Mouse (Mus musculus) right cerebral cortex, postnatal 4 days (tissue): ENCODE data around the gene Scin.

Experiments used
- DNase-seq: peaks from one replicate; pipeline ENCODE4 v3.0.0-alpha.2; 2022

Gene Scin

DNA sequence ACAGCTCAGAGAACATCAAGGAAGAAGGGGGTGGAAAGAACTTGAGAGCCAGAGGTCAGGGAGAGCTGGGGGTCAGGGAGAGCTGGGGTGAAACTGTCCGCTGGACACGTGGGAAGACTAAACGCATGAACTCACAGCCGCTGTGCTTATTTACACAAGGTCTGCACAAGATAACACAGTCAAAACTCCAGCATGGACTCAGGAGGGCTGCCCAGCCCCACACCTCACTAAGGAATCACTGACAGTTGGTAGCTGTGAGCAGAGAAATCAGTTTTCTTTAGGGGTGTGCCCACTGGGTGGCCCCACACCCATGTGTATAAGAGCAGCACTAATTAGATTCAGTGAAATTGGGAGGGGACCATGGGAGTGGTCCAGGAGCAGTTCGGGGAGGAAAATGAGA, 27.2 kb downstream of the Scin start:
- DNase-seq = no peak

DNA sequence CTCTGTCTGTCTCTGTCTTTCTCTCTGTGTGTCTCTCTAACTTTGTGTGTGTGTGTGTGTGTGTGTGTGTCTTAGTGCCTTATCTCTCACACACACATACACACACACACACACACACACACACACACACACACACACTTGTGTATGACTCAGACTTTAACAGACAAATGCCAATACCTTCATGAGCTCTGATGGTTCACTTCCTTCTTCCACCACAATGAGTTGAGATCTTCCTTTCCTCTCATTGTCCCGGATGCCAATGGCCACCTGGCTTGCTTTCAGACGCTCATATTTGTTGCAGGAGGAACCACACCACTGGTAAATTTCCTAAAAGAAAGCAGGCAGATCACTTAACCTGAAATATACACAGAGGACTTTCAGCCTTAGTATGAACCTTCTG, 29.3 kb downstream of the Scin start:
- DNase-seq = no peak

DNA sequence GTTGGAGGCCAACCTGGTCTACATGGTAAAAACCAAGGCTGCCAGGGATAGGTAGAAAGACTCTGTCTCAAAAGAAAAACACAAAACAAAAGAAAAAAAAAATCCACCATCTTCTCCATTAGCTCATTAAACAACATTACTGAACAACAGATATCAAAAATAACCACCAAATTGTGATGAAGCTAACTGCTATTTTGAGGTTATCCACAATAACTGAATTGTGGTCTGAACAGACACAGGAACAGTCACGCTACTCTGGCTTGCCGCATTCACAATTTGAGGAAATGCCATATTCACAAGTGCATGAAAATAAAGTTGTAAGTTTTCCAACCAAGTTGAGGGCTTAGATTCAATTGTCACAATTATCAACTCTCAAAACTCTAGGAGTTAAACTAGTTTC, 31.7 kb downstream of the Scin start:
- DNase-seq = no peak

DNA sequence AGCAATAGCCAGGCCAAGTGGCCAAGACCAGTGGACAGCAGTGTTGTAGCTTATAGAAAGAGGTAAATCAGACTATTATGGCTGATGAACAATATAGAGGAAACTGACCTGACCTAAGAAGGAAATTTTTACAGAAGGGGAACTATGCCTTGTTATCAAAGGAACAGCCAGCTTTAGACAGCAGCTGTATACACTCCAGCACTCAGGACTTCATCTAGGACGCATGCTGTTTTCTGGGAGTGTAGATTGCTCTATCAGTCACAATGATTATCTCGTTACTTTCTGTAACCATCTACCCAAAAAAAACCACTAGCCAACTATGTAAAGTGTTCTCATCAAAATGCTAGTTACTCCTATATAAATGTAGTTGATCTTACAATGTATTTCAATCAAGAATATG, 34.6 kb downstream of the Scin start:
- no peak for DNase-seq

DNA sequence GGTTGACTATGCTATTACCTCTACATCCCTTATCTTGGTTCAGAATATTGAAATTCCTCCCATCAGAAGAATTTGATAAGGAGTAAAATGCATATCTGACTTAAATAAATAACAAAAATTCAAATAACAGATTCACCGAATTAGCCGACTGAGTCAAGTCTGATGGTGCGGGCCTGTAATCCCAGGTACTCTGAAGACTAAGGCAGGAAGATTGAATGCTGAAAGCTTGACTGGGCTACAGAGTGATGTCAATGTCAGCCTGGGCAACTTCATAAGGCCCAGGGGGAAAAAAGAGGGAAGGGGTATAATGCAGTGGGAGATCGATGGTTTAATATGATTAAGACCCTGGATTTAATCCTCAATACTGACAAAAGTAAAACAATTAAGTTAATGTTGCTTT, 36.6 kb downstream of the Scin start:
- no peak for DNase-seq

DNA sequence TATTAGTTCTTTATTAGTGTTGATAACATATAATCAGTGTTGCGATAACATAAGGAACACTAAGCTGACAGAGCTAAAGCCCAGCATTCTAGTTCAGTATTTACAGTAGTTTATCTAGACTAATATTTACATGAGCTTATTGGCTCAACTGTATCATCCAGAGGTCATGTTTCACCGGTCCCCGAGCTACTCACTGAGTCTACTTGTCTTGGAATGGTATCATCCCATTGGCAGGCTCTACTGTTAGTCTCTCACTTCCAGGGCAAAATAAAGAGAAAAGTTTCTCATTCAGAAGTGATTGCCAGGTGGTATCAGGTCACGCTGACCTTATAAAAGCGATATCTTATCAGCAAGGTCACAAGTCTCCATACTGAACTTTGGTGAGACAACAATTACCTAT, 37.0 kb downstream of the Scin start:
- DNase-seq = no peak

DNA sequence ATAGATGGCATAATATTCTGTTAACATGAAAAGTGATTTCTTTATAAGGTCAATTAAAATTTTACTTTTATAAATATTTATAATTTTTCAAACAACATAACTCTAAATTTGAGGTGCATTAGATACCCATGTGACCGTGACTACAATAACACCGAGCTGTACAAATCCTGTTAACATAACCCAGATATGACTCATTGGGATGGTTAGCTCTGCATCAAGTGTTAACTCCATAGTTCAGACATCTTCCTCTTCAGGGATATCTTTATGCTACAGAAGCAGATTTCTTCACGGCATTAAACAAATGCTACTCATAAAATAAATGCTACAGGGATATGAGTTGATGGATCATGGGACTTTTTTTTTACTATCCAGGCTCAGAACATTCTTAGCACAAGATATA, 37.6 kb downstream of the Scin start:
- DNase-seq = no peak

DNA sequence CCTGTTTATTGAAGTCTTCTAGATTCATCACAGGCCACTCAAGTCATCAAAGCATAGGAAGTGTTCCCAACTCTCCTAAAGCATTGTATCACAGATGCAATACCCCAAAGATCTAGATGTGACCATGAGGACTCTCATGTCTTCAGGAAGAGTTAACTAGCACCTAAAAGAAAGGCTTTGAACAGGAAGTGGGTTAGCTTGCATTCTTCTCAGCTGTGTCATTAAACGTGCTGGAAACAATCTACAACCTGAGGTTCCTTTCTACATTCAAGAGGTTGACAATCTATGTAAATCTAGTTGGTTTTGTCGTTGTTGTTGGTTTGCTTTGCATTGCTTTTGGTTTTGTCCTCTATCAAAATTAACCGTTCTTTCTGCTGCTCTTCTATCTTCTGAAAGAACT, 44.0 kb downstream of the Scin start:
- DNase-seq = no peak

DNA sequence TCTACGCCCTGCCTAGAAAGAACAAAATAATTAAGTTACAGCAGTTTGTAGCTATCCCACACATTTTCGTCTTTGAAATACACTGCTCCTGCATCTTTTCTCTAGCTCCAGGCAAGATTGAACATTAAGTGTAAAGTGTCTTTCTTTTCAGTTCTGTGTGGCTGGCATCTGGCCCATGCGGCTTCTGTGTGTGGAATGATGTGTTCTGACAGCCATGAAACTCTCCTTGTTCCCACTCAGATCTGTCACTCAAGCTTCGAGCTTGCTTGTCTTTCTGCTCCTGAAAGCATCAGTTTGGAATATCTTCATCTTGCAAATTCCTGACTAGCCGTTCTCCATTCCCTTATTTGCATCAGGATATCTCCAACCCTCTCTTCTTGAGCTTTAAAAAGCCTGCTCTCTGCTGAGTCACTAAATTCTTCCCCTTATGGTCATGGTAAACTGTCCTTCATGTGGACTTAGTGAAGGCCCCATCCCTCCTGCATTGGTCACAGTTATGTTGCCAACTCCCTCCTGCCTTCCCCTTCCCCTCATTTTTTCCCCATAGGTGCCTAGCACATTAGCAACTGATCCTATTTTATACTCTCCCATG, 48.2 kb downstream of the Scin start:
- DNase-seq = peak; percentile 35

DNA sequence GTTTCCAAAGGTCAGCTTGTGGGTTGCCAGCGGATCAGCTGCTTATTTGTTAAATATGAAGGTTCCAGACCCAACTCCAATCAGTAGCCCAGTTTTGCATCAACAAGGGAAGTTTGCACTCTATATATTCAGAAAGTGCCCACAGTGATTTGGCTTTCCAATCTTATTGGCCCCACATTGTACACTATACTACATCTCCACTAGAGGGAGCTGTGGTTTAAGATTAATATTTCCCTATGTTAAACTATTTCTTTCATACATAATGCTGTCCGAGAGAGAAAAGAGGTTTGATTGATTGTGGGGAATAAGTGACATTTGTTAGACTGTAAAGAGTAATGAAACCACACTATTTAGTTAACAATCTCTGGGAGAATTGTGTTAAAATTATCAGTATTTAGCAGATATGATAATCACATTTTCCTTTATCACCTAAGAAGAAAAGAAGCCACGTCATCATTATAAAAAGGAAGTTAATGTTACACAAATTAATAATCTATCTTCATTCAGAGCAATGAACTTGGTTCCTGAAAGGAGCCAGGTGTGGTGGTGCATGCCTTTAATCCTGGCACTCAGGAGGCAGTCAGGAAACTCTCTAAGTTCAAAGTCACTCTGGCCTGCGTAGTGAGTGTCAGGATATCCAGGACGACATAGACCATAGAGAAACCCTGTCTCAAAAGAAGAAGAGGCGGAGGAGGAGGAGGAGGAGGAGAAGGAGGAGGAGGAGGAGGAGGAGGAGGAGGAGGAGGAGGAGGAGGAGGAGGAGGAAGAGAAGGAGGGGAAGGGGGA, 51.4 kb downstream of the Scin start:
- DNase-seq = no peak

DNA sequence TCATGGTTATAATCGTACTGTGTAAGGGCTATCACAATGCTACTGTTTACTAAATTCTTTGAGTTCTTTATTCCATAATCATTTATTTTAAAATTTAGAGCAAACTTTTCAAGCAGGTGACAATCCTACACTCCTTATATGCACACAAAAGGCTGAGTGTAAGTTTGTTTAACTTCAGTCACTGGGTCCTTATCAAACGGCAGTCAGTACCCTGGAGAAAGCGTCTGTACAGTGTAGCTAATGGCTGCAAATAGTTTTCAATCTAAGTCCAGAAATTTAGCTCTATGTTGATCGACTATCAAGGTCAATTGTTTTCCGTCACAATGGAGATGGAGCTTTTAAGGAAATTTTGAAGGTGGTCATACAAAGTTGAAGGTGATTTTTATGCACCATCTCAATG, 52.0 kb downstream of the Scin start:
- DNase-seq = no peak

DNA sequence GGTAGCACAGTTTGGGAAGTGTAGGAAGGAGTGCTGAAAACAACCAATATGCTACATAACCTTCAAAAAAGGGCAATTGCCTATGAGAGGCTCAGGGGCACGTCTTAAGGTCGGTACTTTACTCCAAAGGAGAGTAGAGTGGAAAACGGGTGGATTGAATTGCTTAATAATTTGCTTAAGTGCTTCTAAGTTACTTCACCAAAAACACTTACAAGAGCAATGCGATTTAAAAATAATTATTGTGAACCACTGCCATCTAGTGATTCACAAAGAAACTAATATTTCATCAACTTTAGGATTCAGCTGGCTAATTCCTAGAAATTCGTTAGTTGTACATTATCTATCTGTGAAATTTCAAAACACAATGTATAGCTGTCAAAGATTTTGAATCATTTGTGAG, 60.4 kb downstream of the Scin start:
- no peak for DNase-seq

DNA sequence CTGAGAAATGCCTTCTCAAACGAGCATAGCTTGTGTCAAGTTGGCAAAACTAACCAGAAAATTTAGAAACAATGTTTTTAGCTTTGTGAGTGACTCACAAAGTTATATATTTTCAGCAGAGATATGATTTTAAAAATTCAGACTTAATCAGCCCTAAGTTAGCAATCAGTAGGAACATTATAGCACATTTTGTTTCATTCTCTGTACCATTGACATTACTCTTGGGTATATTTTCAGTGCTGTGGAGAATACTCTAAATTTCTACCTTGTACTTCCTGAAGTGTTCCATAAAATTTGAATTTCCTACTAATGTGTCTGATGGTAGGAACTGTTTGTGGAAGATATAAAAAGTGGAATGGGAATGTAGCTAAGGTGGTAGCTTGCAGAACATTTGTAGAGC, 87.0 kb downstream of the Scin start:
- DNase-seq = no peak

DNA sequence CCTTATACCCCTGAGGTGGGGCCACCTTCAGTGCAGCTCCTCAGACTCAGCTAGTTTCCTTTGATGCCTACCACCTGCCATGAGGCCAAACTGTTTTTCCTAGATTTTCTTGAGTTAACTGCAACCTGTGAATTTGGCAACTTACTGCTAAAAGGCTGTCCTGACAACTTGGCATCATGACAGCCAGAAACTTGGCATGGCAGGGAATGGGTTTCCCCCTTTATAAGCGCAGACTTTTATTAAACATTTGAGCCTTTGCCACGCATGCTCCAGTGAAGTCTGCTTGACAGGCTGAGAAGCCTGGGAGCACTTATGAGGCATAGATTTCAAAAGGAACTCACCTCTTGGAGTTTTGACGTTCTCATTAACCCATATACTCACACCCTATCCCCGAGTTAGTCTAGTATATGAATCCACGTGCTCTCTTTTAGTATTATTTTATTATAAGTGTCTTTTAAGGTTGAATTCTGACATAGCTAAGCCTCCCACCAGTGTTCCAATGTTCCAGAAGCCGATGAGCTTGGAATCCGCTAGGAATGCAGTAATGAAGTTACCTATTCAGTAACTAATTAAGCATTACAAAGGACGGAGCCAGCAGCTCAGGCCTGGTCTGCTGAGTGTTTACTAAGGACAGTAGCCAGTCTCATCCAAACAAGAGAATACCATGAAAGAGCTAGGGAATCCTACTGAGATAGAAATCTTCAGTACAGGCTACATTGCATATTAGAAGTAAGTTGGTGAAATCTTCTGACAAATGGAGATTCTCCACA, 90.0 kb downstream of the Scin start:
- DNase-seq = no peak

DNA sequence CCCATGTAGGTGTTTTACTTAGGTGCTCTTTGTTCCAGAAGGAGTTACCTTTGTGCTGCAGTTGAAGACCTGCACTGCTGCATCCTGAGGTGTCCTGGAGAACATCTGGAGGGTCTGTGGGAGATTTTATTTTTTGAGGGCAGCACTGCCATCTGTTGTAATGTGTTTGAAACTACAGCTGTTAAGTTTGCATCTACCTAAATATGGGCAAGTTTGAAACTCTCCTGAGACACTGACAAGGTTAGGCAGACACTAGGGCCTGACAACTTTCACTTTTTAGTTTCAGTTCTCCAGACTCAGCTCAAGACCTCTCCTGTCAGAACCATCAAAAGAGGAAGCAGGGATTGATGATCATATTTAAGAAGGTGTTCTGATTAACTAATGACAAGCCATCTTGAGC, 94.0 kb downstream of the Scin start:
- peak; percentile 7 for DNase-seq

DNA sequence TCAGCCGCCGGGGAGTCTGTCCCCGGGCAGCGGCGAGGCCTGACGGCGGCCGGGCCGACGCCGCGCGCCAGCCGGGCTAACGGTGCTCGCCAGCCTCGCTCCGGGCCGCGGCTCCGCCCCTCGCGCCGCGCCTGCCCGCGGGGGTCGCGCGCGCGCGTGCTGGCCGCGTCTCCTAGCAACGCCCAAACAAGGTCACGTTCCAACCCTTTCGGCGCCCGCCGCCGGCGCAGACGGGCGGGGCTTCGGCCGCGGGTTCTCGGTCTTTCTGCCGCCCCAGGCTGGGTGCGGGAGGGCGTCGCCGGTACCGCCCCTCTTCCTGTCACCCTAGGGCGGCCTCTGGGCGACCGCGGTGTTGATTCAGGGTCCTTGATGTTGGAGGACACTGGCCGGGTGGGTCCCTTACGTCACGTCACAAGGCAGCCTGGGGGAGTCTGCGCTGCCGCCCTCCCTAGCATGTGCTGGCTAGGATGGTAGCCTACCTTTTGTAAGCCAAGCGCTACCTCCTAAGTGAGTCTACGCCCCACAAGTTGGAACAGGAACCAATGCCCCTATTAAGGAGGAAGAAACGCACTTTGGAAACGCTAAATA, 96.1 kb downstream of the Scin start, which contains the start of gene Arl4a:
Arl4a (minus strand) TSS at position 150 of the 588 bp plus-strand sequence.
- peak; percentile 89 for DNase-seq

DNA sequence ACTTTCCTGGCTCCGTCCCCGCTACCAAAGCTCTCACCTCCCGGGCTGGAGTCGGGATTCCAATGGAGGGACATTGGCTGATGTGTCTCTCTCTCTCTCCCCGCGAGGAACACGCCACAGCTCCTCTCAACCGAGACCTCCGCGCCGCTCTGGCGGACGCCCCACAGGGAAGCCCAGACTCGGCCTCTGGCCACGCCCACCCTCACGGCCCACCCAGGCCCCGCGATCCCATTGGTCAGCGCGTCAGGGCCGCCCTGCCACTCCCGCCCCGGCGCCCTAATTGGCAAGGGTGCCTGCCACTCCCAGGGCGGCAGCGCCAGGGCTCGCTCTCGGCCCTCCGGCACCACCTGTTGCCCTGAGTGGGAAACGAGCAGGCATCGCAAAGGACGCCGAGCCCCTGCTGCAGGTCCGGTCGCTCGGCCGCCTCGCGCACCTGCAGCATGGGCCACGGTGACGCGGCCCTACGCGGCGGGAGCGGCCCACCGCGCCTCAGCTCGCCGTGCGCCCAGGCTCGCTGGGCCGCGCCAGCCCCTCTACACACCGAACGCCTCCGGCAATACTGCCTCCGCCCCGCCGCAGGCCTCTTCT, 96.7 kb downstream of the Scin start:
- DNase-seq = peak; percentile 97

DNA sequence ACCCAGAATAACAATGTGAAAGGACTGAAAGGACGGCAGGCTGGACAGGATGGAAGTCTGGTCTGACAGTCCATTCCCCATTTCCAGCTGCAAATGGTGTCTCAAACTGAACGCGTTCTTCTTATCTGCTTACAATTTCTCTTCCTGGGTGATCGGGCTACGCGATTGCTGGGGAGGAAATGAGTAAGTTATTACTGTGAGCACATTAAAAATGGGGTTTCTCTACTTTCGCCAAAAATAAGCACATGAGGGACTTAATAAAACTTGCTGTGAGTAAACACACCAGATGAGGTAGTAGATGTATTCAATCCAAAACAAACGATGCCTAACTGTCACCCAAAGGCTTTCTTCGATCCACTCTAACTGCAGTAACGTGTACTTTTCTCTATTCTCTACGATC, 97.4 kb downstream of the Scin start:
- no peak for DNase-seq

DNA sequence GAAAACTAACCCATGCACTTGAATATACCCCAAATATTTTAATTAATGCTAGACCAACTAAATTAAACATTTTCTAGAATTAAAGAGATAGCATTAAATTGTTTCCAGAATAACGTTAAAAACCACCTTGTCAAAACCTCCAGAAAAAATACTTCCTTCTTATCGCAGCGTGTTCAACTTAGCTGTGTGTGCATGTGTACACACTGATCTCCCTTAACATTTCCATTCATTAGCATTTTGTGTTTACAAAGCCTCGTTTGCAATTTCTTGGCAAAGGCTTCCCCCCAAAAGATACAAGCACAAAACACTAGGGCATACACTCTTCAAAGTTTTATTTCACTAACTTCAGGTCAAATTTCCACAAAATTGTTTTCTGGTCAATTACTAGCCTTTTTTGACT, 98.5 kb downstream of the Scin start:
- DNase-seq = no peak

DNA sequence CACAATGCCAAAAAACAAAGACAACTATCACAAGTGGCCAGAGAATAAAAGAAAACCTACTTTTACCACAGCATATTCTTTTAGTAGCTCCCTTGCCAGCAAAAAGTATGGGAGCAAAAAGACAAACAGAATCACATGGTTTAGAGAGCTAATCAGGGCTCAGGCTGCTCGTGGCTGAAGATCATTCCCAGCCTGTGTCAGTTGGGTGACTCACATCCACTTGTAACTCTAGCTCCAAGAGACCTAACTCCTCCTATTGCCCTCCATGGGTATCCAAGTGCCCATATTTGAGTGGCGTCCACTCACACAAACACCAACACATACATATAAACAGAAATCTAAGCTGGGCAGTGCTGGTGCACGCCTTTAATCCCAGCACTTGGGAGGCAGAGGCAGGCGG, 104.8 kb downstream of the Scin start:
- DNase-seq = no peak

DNA sequence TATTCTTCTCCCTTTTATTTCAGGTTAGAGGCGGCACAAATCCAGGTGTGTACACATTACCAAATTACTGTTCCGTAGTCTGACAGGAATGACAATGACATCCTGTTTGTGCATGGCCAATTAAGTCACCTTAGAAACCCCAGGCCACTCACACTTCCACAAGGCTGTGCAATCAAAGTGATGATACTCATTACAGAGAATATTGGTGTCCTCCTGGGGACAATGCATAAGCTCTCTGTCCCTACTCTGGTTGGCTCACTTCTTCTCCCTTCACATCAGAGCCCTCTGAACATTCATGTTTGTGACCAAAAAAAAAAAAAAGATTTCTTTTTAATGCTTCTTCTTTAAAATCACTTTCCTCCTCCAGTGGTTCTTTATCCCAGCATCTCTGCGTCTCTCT, 106.2 kb downstream of the Scin start:
- DNase-seq = no peak

DNA sequence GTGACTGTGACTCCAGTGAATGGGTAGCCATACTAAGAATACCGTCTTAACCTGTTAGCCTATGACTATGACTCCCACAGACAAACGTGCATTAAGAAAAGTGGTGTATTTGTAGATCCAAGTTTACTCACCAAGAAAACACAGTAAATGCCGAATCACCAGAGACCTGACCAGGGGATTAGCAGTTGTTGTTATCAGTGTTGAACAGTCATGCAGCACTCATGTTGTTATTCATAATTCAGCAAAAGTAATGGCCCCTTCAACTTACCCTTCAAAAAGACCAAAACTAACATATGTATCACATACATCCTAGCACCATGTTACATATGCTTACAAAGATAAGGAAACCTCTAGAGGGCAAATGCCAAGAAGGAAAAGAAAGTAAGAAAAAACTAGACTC, 106.6 kb downstream of the Scin start:
- no peak for DNase-seq

DNA sequence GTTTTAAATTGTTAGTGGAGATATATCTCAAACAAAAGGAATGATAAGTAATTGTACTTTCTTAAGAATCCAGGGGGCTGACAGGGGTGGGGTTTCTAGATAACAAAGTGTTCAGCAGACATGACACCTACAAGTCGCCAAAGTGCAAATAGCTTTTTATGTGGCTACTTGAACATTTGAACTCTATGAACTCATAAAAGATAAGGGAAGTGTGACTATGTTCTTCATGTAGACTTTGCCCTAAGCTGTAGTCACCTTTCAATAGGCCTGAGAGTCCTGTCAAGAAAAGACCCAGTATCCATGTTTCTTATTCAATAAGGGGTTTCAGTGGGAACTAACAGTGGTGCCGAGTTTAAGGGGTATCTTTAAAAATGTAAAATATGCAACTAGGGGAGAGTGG, 110.1 kb downstream of the Scin start:
- DNase-seq = no peak
